Mouse (Mus musculus) intestine, embryonic 15.5 days (tissue): Measurements from ENCODE around the gene Slc38a1. TPM values are rescaled to one million over a fixed set of nuclear protein-coding genes. Genes with fewer than 3 reads are reported as not detected.
"Not testable (repeated sequence)": the region's sequence is repeated elsewhere in the genome, so short reads cannot be mapped to it uniquely, and the experiment has no call there.

Experiments
- ATAC-seq: fragments of 200-750 bp; cut with Nextera tagmentation; 2 replicates; pipeline ENCODE4 v1.8.0; 2017; ENCODE audit warnings: moderate TSS enrichment, moderate library complexity
- H3K27ac ChIP-seq: fragments of 300-500 bp; sonication (generic); 2 replicates; pipeline ENCODE4 v1.5.1; 2015; ENCODE audit warnings: mild to moderate bottlenecking, inconsistent platforms
- H3K27me3 ChIP-seq: fragments of 300-500 bp; sonication (generic); replicated peaks from 2 replicates; pipeline ENCODE4 v1.6.1; 2015; ENCODE audit warnings: inconsistent platforms
- H3K36me3 ChIP-seq: fragments of 300-500 bp; sonication (generic); 2 replicates; pipeline ENCODE4 v1.6.1; 2015; ENCODE audit warnings: inconsistent platforms
- H3K4me1 ChIP-seq: fragments of 300-500 bp; sonication (generic); replicated peaks from 2 replicates; pipeline ENCODE4 v1.6.1; 2015; ENCODE audit warnings: inconsistent platforms
- H3K4me2 ChIP-seq: fragments of 300-500 bp; sonication (generic); replicated peaks from 2 replicates; pipeline ENCODE4 v1.6.1; 2015; ENCODE audit warnings: mild to moderate bottlenecking, inconsistent platforms
- H3K4me3 ChIP-seq: fragments of 300-500 bp; sonication (generic); replicated peaks from 2 replicates; pipeline ENCODE4 v1.5.1; 2015; ENCODE audit warnings: inconsistent platforms
- H3K9ac ChIP-seq: fragments of 300-500 bp; sonication (generic); 2 replicates; pipeline ENCODE4 v1.6.1; 2015; ENCODE audit warnings: inconsistent platforms
- H3K9me3 ChIP-seq: fragments of 300-500 bp; sonication (generic); 2 replicates; pipeline ENCODE4 v1.6.1; 2016; ENCODE audit warnings: inconsistent platforms
- WGBS: fragments of 180-500 bp; shearing (Covaris S2); methylation state at CpG from one replicate; pipeline ENCODE4 v1.1.7; 2015; 5-methylcytosine and 5-hydroxymethylcytosine counted together
- polyA plus RNA-seq: library from polyadenylated mRNA; unstranded; fragments of >200 nt; fragmentation: Nextera tagmentation; extraction: Ambion mirVana; gene quantifications from 2 replicates; pipeline ENCODE4 v1.2.1, GENCODE M21; 2015

Slc38a1 gene
- polyA plus RNA-seq, 1 experiment from 2014 or later = 119 TPM

GRCm38 (mm10) chr15:96632201-96632600 lies 10.5 kb downstream of the Slc38a1 start:
- no peak overlapping the region for H3K4me3 ChIP-seq
- peaks cover 8% of the 10 kb centered on the region; the same call in 1 of the 2 replicates for H3K36me3 ChIP-seq
- H3K27ac ChIP-seq = no peak overlapping the region
- peaks cover 3% of the 10 kb centered on the region; the same call in 1 of the 2 replicates for H3K4me1 ChIP-seq
- H3K9ac ChIP-seq = no peak overlapping the region
- 97% methylated on average over 5 of the region's 5 CpGs for WGBS
- H3K9me3 ChIP-seq = no peaks in the 10 kb centered on the region
- ATAC-seq = no peak
- H3K4me2 ChIP-seq = no peak overlapping the region
- no peaks in the 10 kb centered on the region for H3K27me3 ChIP-seq

DNA sequence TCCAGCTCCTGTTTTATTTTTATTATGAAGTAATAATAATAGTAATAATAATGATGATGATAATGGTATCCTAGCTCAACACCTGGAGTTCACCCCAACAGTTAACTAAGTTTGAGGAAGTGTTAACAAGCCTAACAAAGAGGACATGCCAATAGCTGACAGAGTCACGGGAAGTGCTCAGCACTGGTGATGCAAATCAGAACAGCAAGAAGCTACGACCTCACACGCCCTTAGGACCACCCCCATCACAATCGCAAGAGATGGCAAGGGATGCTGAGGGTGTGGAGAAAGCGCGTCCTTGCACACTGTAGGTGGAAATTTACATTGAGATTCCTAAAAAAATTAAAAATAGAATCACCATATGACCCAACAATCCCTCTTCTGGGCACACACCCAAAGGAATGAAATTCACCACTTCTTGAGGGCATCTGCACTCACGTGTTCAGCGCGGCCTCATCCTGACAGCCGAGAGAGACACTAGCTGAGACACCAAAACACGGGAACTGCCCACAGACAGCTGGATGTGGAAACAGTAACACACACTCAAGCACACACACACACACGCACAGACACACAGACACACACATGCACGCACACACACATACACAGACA lies 11.5 kb downstream of the Slc38a1 start:
- H3K27me3 ChIP-seq = no peaks in the 10 kb centered on the region
- H3K4me3 ChIP-seq = no peak overlapping the region
- no peak overlapping the region for H3K27ac ChIP-seq
- no peak overlapping the region for H3K9ac ChIP-seq
- H3K4me1 ChIP-seq = peaks cover 3% of the 10 kb centered on the region; the same call in 1 of the 2 replicates
- H3K4me2 ChIP-seq = no peak overlapping the region
- 79% methylated on average over 13 of the region's 13 CpGs for WGBS
- peaks cover 8% of the 10 kb centered on the region; the same call in 1 of the 2 replicates for H3K36me3 ChIP-seq
- no peaks in the 10 kb centered on the region for H3K9me3 ChIP-seq
- ATAC-seq = no peak

- H3K9ac ChIP-seq = no peak overlapping the region
- H3K4me1 ChIP-seq = no peaks in the 10 kb centered on the region; the same call in 1 of the 2 replicates
- WGBS = 90% methylated on average over 7 of the region's 7 CpGs
- no peaks in the 10 kb centered on the region for H3K27me3 ChIP-seq
- no peak overlapping the region for H3K4me3 ChIP-seq
- ATAC-seq = no peak
- H3K27ac ChIP-seq = no peak overlapping the region
- H3K9me3 ChIP-seq = no peaks in the 10 kb centered on the region
- H3K36me3 ChIP-seq = peaks cover 11% of the 10 kb centered on the region
- H3K4me2 ChIP-seq = no peak overlapping the region
These were observed 14.5 kb downstream of the Slc38a1 start for GRCm38 (mm10) chr15:96628256-96628655.

- no peaks in the 10 kb centered on the region for H3K9me3 ChIP-seq
- H3K4me3 ChIP-seq = no peak overlapping the region
- peaks cover 17% of the 10 kb centered on the region for H3K36me3 ChIP-seq
- 71% methylated on average over 5 of the region's 5 CpGs for WGBS
- ATAC-seq = no peak
- H3K4me1 ChIP-seq = no peaks in the 10 kb centered on the region; the same call in 1 of the 2 replicates
- H3K27ac ChIP-seq = no peak overlapping the region
- H3K4me2 ChIP-seq = no peak overlapping the region
- no peak overlapping the region for H3K9ac ChIP-seq
- no peaks in the 10 kb centered on the region for H3K27me3 ChIP-seq
These were observed 15.8 kb downstream of the Slc38a1 start for GRCm38 (mm10) chr15:96626871-96627270.

DNA sequence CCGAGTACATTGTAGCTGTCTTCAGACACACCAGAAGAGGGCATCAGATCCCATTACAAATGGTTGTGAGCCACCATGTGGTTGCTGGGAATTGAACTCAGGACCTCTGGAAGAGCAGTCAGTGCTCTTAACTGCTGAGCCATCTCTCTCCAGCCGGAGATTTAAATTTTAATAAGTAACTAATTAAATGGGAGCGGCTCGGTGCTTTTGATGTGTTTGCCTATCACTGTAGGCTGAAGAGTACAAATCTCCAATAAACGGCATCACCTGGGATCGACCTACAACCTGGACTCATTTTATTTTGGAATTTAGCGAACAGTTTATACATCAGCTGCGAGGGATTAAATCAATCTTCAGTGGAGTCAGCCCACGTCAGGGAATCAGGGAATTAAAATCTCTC lies 17.7 kb downstream of the Slc38a1 start:
- not testable (repeated sequence) for H3K4me2 ChIP-seq, H3K9me3 ChIP-seq, H3K27ac ChIP-seq, H3K27me3 ChIP-seq, H3K4me1 ChIP-seq, H3K4me3 ChIP-seq, H3K9ac ChIP-seq
- ATAC-seq = peak; percentile 53
- WGBS = 74% methylated on average over 9 of the region's 9 CpGs
- peaks cover 17% of the 10 kb centered on the region for H3K36me3 ChIP-seq

DNA sequence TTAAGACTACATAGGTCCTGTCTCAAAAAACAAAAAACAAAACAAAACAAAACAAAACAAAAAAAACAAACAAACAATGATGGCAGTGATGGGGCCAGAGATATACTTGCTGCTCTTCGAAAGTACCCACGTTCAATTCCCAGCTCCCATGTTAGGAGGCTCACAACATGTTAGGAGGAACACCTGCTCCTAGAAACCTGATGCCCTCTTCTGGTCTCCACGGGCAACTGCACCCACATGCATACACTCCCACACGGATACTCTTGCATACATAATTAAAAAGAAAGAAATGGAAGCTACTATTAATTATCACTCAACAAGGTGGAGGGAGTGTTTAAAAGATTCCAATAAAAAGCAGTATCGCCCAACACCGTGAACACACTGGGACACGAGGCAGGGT lies 20.3 kb downstream of the Slc38a1 start:
- Histone ChIP-seq H3K4me1 (no peaks in the 10 kb centered on the region), H3K9ac (no peak overlapping the region), H3K4me2 (no peak overlapping the region), H3K9me3 (no peaks in the 10 kb centered on the region), H3K36me3 (peaks cover 19% of the 10 kb centered on the region), H3K27me3 (no peaks in the 10 kb centered on the region), H3K4me3 (no peak overlapping the region), H3K27ac (no peak overlapping the region)
- ATAC-seq = no peak
- 97% methylated on average over 7 of the region's 7 CpGs for WGBS

- no peak for ATAC-seq
- Histone ChIP-seq H3K4me3 (no peak overlapping the region), H3K27me3 (no peaks in the 10 kb centered on the region), H3K27ac (no peak overlapping the region), H3K9ac (no peak overlapping the region), H3K36me3 (peaks cover 19% of the 10 kb centered on the region), H3K4me1 (no peaks in the 10 kb centered on the region), H3K4me2 (no peak overlapping the region), H3K9me3 (no peaks in the 10 kb centered on the region)
- WGBS = 78% methylated on average over 6 of the region's 6 CpGs
These were observed 21.0 kb downstream of the Slc38a1 start for GRCm38 (mm10) chr15:96621686-96622085.

GRCm38 (mm10) chr15:96617555-96617954 lies 25.2 kb downstream of the Slc38a1 start:
- Histone ChIP-seq H3K4me1 (no peaks in the 10 kb centered on the region), H3K27me3 (no peaks in the 10 kb centered on the region), H3K9ac (no peak overlapping the region), H3K9me3 (no peaks in the 10 kb centered on the region), H3K4me2 (no peak overlapping the region), H3K4me3 (no peak overlapping the region), H3K27ac (no peak overlapping the region), H3K36me3 (peaks cover 33% of the 10 kb centered on the region)
- ATAC-seq = peak; percentile 71
- WGBS = 48% methylated on average over 7 of the region's 7 CpGs

- Histone ChIP-seq H3K9me3 (no peaks in the 10 kb centered on the region), H3K4me2 (no peak overlapping the region), H3K4me1 (peaks cover 14% of the 10 kb centered on the region), H3K36me3 (peaks cover 19% of the 10 kb centered on the region), H3K27ac (no peak overlapping the region), H3K9ac (no peak overlapping the region), H3K27me3 (no peaks in the 10 kb centered on the region), H3K4me3 (no peak overlapping the region)
- WGBS = 68% methylated on average over 7 of the region's 7 CpGs
- ATAC-seq = no peak
These were observed 34.0 kb downstream of the Slc38a1 start for GRCm38 (mm10) chr15:96608671-96609070.

DNA sequence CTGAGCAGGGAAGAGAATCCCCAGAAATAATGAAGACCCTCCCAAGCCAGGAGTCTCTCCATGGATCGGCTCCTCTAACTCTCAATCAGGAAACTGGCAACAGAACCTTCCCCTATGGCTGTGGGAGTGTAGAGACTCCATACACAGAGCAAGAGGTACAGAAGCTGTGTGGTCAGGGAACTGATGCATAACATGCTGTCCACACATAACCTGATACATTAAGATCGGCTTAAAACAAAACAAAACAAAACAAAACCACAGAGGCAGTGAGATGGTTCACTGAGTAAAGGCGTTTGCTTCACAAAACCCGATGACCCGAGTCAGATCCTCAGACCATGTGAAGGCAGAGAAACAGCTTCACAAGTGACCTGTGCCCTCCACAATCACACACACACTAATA lies 35.3 kb downstream of the Slc38a1 start:
- H3K4me2 ChIP-seq = no peak overlapping the region
- H3K9ac ChIP-seq = no peak overlapping the region
- peaks cover 14% of the 10 kb centered on the region for H3K4me1 ChIP-seq
- H3K9me3 ChIP-seq = no peaks in the 10 kb centered on the region
- H3K4me3 ChIP-seq = no peak overlapping the region
- no peaks in the 10 kb centered on the region for H3K27me3 ChIP-seq
- WGBS = 93% methylated on average over 5 of the region's 5 CpGs
- no peak for ATAC-seq
- peaks cover 14% of the 10 kb centered on the region for H3K36me3 ChIP-seq
- no peak overlapping the region for H3K27ac ChIP-seq

GRCm38 (mm10) chr15:96604282-96604681 lies 38.4 kb downstream of the Slc38a1 start:
- peaks cover 14% of the 10 kb centered on the region for H3K4me1 ChIP-seq
- H3K4me2 ChIP-seq = 0 out of 2 replicates have a peak overlapping the region, but pooled peaks have one; percentile 15
- peak overlapping the region; percentile 68 for H3K27ac ChIP-seq
- WGBS = 50% methylated on average over 10 of the region's 10 CpGs
- no peak overlapping the region for H3K9ac ChIP-seq
- no peak overlapping the region for H3K4me3 ChIP-seq
- no peaks in the 10 kb centered on the region for H3K27me3 ChIP-seq
- H3K36me3 ChIP-seq = peaks cover 6% of the 10 kb centered on the region
- ATAC-seq = peak; percentile 71
- no peaks in the 10 kb centered on the region for H3K9me3 ChIP-seq

GRCm38 (mm10) chr15:96602043-96602442 lies 40.7 kb downstream of the Slc38a1 start:
- Histone ChIP-seq H3K4me2 (no peak overlapping the region), H3K36me3 (peaks cover 6% of the 10 kb centered on the region), H3K4me1 (peaks cover 16% of the 10 kb centered on the region), H3K9ac (no peak overlapping the region), H3K27ac (no peak overlapping the region), H3K9me3 (no peaks in the 10 kb centered on the region), H3K27me3 (no peaks in the 10 kb centered on the region), H3K4me3 (no peak overlapping the region)
- 80% methylated on average over 16 of the region's 16 CpGs for WGBS
- ATAC-seq = no peak
